Mouse (Mus musculus) adrenal gland, adult 18-20 months (tissue): ENCODE measurements around the gene Smu1. TPM values are rescaled to one million over a fixed set of nuclear protein-coding genes. Genes with fewer than 3 reads are reported as not detected.
A peak's percentile ranks its signal among the peaks of the same experiment; 100 is the strongest.

Source experiments
- DNase-seq, 2 experiments: peaks; one replicate each; pipeline ENCODE4 v3.0.0; 2021 to 2022; ENCODE audit warnings: low spot score in 2 of 2
- long read RNA-seq, 2 experiments: library from polyadenylated mRNA; stranded (forward); transcript quantifications; one replicate each; pipeline ENCODE4 v2.0.0; 2021
- total RNA-seq, 2 experiments: library from RNA; stranded (reverse); gene quantifications; 1 replicate in 1 of 2; 2 replicates in 1 of 2; pipeline ENCODE4 v1.2.3; 2021

Gene Smu1
- 10 to 100 TPM; 50.5 to 61.7 TPM for total RNA-seq
- long read RNA-seq, experiment 1, transcript Smu1-201 (12 exons, 2,418 nt): major isoform, 83 of 88 reads
- long read RNA-seq, experiment 1, partial matches to known transcripts: 1 of 88 reads
- long read RNA-seq, experiment 1, other reads (novel, unspliced or antisense): 4 of 88 reads
- long read RNA-seq, experiment 2, transcript Smu1-201 (12 exons, 2,418 nt): major isoform, 222 of 235 reads
- long read RNA-seq, experiment 2, partial matches to known transcripts: 6 of 235 reads
- long read RNA-seq, experiment 2, other reads (novel, unspliced or antisense): 7 of 235 reads

GRCm38 (mm10) chr4:40757780-40758420 lies at the start of gene Smu1:
TSS of gene Smu1 (minus strand) at chr4:40757923.
- peak; percentile 96 to 98 for DNase-seq

- no peak for DNase-seq
Measured at GRCm38 (mm10) chr4:40807382-40807781, 49.7 kb upstream of the Smu1 start.

GRCm38 (mm10) chr4:40805401-40805800 lies 47.7 kb upstream of the Smu1 start:
- DNase-seq: no peak

GRCm38 (mm10) chr4:40802787-40803186 lies 45.1 kb upstream of the Smu1 start:
- no peak for DNase-seq

- no peak for DNase-seq
Measured at GRCm38 (mm10) chr4:40801908-40802307, 44.2 kb upstream of the Smu1 start.

GRCm38 (mm10) chr4:40800873-40801272 lies 43.1 kb upstream of the Smu1 start:
- no peak for DNase-seq

GRCm38 (mm10) chr4:40798833-40799555 lies 41.3 kb upstream of the Smu1 start:
- peak; percentile 56 to 67 for DNase-seq

- no peak for DNase-seq
Measured at GRCm38 (mm10) chr4:40795761-40796160, 38.0 kb upstream of the Smu1 start.

- no peak for DNase-seq
Measured at GRCm38 (mm10) chr4:40794320-40794719, 36.6 kb upstream of the Smu1 start.

- no peak for DNase-seq
Measured at GRCm38 (mm10) chr4:40791176-40791575, 33.5 kb upstream of the Smu1 start.

GRCm38 (mm10) chr4:40786578-40786977 lies 28.9 kb upstream of the Smu1 start:
- no peak for DNase-seq

GRCm38 (mm10) chr4:40785620-40786166 lies 28.0 kb upstream of the Smu1 start:
- DNase-seq: no peak

GRCm38 (mm10) chr4:40784556-40785169 lies 26.9 kb upstream of the Smu1 start:
- no peak for DNase-seq

GRCm38 (mm10) chr4:40783049-40783448 lies 25.3 kb upstream of the Smu1 start:
- DNase-seq: no peak

- DNase-seq: no peak
Measured at GRCm38 (mm10) chr4:40781797-40782495, 24.2 kb upstream of the Smu1 start.

- DNase-seq: no peak
Measured at GRCm38 (mm10) chr4:40781143-40781542, 23.4 kb upstream of the Smu1 start.

GRCm38 (mm10) chr4:40778656-40779055 lies 20.9 kb upstream of the Smu1 start:
- no peak for DNase-seq

GRCm38 (mm10) chr4:40777116-40777515 lies 19.4 kb upstream of the Smu1 start:
- DNase-seq: no peak

GRCm38 (mm10) chr4:40776416-40776815 lies 18.7 kb upstream of the Smu1 start:
- DNase-seq: no peak
